Mouse (Mus musculus): Measurements from ENCODE around the gene Vkorc1l1. TPM values are rescaled to one million over a fixed set of nuclear protein-coding genes. Genes with fewer than 3 reads are reported as not detected.

The Vkorc1l1 gene
- total and polyA plus RNA-seq, 3 experiments: 21.6 to 122 (median 90.2) TPM

GRCm38 (mm10) chr5:130015104-130015503 lies 73.3 kb downstream of the Vkorc1l1 start:
- no peak for ATAC-seq (ENCODE audit: extremely low read depth, insufficient number of reproducible peaks, low FRiP score, poor library complexity, severe bottlenecking)
- no peaks in the 10 kb centered on the region; the same call in 1 of the 2 replicates for H3K27me3 ChIP-seq (ENCODE audit: insufficient read depth, low read length)
- peaks cover 93% of the 10 kb centered on the region for H3K36me3 ChIP-seq (replicated peaks)
- H3K4me3 ChIP-seq (ENCODE audit: low read depth, low read length): no peak overlapping the region
- peaks cover 9% of the 10 kb centered on the region for H3K4me1 ChIP-seq (ENCODE audit: insufficient read depth, low read depth, low read length)
- TF ChIP-seq GATA2 (IDR thresholded peaks at IDR 0.05; ENCODE audit: borderline replicate concordance, low read depth, low read length): no peak
- TF ChIP-seq CTCF (IDR thresholded peaks at IDR 0.05; ENCODE audit: low read depth, low read length): 0 out of 2 replicates have a peak, but pooled peaks have one; percentile 15
- peaks cover 11% of the 10 kb centered on the region for H3K9me3 ChIP-seq (replicated peaks)
- no peak for DNase-seq (ENCODE audit: low spot score)

DNA sequence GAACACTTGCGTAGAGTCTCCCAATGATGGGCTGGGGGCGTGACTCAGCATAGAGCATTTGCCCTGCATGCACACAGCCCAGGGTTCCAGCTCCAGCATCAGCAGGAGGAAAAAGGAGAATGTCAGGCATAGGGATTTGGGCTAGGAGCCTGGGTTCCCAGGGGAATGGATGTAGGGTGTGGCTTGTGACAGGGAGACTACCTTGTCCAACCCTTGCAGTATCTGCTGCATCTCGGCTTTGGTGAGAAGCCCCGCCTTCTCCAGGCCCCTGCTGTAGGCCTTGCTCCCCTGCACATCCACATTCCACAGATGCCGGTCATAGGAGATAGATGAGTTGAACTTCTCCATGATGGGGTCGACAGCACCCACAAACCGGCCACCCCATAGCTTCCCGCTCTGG lies 77.7 kb downstream of the Vkorc1l1 start:
- DNase-seq (ENCODE audit: low spot score) (no peak), ATAC-seq (ENCODE audit: extremely low read depth, insufficient number of reproducible peaks, low FRiP score, poor library complexity, severe bottlenecking) (no peak)
- peaks cover 71% of the 10 kb centered on the region for H3K36me3 ChIP-seq (replicated peaks)
- no peaks in the 10 kb centered on the region for H3K9me3 ChIP-seq (replicated peaks)
- no peak overlapping the region for H3K4me3 ChIP-seq (ENCODE audit: low read depth, low read length)
- peaks cover 25% of the 10 kb centered on the region for H3K4me1 ChIP-seq (ENCODE audit: insufficient read depth, low read depth, low read length)
- no peak for TF ChIP-seq GATA2 (IDR thresholded peaks at IDR 0.05; ENCODE audit: borderline replicate concordance, low read depth, low read length)
- no peak for TF ChIP-seq CTCF (IDR thresholded peaks at IDR 0.05; ENCODE audit: low read depth, low read length)
- TF ChIP-seq TAL1 (conservative IDR thresholded peaks at IDR 0.05; ENCODE audit: low read depth, low read length): no peak
- TF ChIP-seq GATA1 (IDR thresholded peaks at IDR 0.05; ENCODE audit: borderline replicate concordance, low read length): no peak
- no peak for TF ChIP-seq POLR2AphosphoS5 (IDR thresholded peaks at IDR 0.05; ENCODE audit: insufficient replicate concordance, low read depth, low read length)
- H3K27me3 ChIP-seq (ENCODE audit: insufficient read depth, low read length): no peaks in the 10 kb centered on the region; the same call in 1 of the 2 replicates

DNA sequence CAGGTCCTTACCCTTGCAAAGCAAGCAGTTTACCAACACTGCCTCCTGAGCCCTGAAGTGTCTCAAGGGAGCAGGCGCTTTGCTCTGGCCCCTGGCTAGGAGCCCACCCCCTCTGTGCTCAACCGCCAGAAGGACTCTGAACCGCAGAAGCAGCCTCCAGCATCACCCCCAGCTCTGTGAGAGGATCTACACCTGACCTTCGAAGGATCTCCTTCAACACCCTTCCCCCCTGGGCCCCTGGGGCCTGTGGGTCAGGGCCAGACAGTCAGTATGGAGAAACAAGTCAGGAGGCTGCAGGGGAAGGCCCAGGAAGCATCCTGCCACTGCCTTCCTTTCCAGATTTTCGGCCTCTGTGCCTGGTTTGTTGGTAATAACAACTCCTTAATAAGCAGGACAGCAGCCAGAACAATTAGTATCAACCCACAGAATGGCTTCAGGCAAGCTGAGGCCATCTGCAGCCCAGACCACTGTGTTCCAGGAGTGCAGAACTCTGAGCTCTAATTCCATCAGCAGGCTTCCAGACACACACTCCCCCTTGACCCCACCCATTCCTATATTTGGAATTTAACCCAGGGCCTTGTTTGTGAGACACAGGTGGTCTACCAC lies 79.7 kb downstream of the Vkorc1l1 start:
- DNase-seq (ENCODE audit: low spot score) (no peak), ATAC-seq (ENCODE audit: extremely low read depth, insufficient number of reproducible peaks, low FRiP score, poor library complexity, severe bottlenecking) (no peak)
- Histone ChIP-seq H3K36me3 (replicated peaks) (peaks cover 52% of the 10 kb centered on the region), H3K4me1 (ENCODE audit: insufficient read depth, low read depth, low read length) (peaks cover 35% of the 10 kb centered on the region), H3K4me3 (ENCODE audit: low read depth, low read length) (no peak overlapping the region), H3K27me3 (ENCODE audit: insufficient read depth, low read length) (no peaks in the 10 kb centered on the region; the same call in 1 of the 2 replicates), H3K9me3 (replicated peaks) (no peaks in the 10 kb centered on the region)
- TF ChIP-seq CTCF (IDR thresholded peaks at IDR 0.05; ENCODE audit: low read depth, low read length) (no peak), GATA1 (IDR thresholded peaks at IDR 0.05; ENCODE audit: borderline replicate concordance, low read length) (no peak), POLR2AphosphoS5 (IDR thresholded peaks at IDR 0.05; ENCODE audit: insufficient replicate concordance, low read depth, low read length) (no peak), GATA2 (IDR thresholded peaks at IDR 0.05; ENCODE audit: borderline replicate concordance, low read depth, low read length) (no peak), TAL1 (conservative IDR thresholded peaks at IDR 0.05; ENCODE audit: low read depth, low read length) (no peak)

GRCm38 (mm10) chr5:130022366-130022765 lies 80.6 kb downstream of the Vkorc1l1 start:
- ATAC-seq (ENCODE audit: extremely low read depth, insufficient number of reproducible peaks, low FRiP score, poor library complexity, severe bottlenecking): no peak
- Histone ChIP-seq H3K27me3 (ENCODE audit: insufficient read depth, low read length) (no peaks in the 10 kb centered on the region; the same call in 1 of the 2 replicates), H3K36me3 (replicated peaks) (peaks cover 46% of the 10 kb centered on the region), H3K4me3 (ENCODE audit: low read depth, low read length) (no peak overlapping the region), H3K4me1 (ENCODE audit: insufficient read depth, low read depth, low read length) (peaks cover 35% of the 10 kb centered on the region), H3K9me3 (replicated peaks) (no peaks in the 10 kb centered on the region)
- TF ChIP-seq TAL1 (conservative IDR thresholded peaks at IDR 0.05; ENCODE audit: low read depth, low read length) (no peak), GATA1 (IDR thresholded peaks at IDR 0.05; ENCODE audit: borderline replicate concordance, low read length) (no peak), CTCF (IDR thresholded peaks at IDR 0.05; ENCODE audit: low read depth, low read length) (no peak), GATA2 (IDR thresholded peaks at IDR 0.05; ENCODE audit: borderline replicate concordance, low read depth, low read length) (no peak), POLR2AphosphoS5 (IDR thresholded peaks at IDR 0.05; ENCODE audit: insufficient replicate concordance, low read depth, low read length) (no peak)
- no peak for DNase-seq (ENCODE audit: low spot score)

DNA sequence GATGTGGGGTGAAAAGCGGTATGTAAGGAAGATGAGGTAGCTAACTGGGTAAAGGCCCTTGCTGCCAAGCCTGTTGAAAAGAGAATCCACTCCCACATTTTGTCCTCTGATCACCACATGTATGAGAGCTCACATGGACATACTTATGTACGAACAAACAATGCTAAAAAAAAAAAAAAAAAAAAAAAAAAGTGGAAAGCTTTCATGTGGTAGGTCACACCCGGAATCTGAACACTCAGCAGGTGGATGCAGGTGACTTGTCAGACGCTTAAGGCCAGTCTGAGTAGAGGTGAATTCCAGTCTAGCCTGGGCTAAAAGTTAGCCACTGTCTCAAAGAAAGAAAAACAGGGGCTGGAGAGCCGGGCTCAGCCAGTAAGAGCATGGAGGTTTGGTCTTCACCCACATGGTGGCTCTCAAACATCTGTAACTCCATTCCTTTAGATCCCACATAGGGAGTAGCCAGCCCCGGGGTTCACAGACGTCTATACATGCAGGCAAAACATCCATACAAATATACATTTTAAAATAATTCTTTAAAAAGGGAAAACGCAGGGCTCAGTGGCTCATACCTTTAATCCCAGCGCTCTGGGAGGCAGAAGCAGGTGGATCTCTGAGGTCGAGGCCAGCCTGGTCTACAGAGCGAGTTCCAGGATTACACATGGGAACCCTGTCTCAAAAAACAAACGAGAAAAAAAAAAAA lies 81.4 kb downstream of the Vkorc1l1 start:
- no peak for ATAC-seq (ENCODE audit: extremely low read depth, insufficient number of reproducible peaks, low FRiP score, poor library complexity, severe bottlenecking)
- no peak for TF ChIP-seq POLR2AphosphoS5 (IDR thresholded peaks at IDR 0.05; ENCODE audit: insufficient replicate concordance, low read depth, low read length)
- TF ChIP-seq CTCF (IDR thresholded peaks at IDR 0.05; ENCODE audit: low read depth, low read length): no peak
- TF ChIP-seq GATA2 (IDR thresholded peaks at IDR 0.05; ENCODE audit: borderline replicate concordance, low read depth, low read length): no peak
- TF ChIP-seq GATA1 (IDR thresholded peaks at IDR 0.05; ENCODE audit: borderline replicate concordance, low read length): no peak
- TF ChIP-seq TAL1 (conservative IDR thresholded peaks at IDR 0.05; ENCODE audit: low read depth, low read length): no peak
- no peak for DNase-seq (ENCODE audit: low spot score)
- H3K4me1 ChIP-seq (ENCODE audit: insufficient read depth, low read depth, low read length): peaks cover 38% of the 10 kb centered on the region
- no peaks in the 10 kb centered on the region; the same call in 1 of the 2 replicates for H3K27me3 ChIP-seq (ENCODE audit: insufficient read depth, low read length)
- no peaks in the 10 kb centered on the region for H3K9me3 ChIP-seq (replicated peaks)
- peak overlapping the region; percentile 84; the same call in 1 of the 2 replicates for H3K4me3 ChIP-seq (ENCODE audit: low read depth, low read length)
- peaks cover 38% of the 10 kb centered on the region for H3K36me3 ChIP-seq (replicated peaks)

DNA sequence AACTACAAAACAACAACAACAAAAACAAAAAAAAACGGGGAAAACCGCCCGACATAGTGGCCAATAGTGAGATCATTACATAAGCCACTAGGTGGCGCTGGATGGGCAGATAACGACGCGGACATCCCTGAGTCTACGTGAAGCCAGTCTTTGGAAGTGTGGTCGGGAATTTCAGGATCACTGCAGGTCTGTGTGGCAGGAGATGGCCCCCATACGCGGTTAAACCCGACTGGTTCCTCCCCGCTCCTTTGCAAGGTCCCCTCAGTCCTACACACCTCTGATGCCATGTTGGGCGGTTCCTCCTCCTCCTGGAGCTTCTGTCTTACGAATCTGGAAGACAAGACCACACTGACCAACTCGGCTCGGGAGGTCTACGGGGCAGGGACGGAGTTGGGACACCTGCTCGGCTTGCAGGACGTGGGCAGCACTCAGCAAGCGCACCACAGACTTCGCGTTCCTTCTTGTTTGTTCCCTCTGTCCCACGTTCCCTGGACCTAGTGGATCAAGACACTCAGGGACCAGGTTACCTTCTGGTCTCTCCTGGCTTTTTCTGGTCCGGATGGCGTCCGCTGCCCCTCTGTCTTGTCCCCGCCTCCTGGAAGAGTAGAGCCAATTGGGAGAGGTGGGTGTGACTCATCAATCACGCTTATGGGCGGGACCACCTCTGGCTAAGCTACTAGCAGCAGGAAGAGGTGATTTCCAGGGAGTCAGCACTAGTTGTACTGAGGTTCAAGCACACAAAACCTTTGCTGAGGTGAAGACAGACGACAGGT lies 82.2 kb downstream of the Vkorc1l1 start:
- Histone ChIP-seq H3K27me3 (ENCODE audit: insufficient read depth, low read length) (no peaks in the 10 kb centered on the region), H3K4me1 (ENCODE audit: insufficient read depth, low read depth, low read length) (peaks cover 41% of the 10 kb centered on the region), H3K9me3 (replicated peaks) (no peaks in the 10 kb centered on the region), H3K4me3 (ENCODE audit: low read depth, low read length) (peak overlapping the region; percentile 84), H3K36me3 (replicated peaks) (peaks cover 30% of the 10 kb centered on the region)
- no peak for TF ChIP-seq POLR2AphosphoS5 (IDR thresholded peaks at IDR 0.05; ENCODE audit: insufficient replicate concordance, low read depth, low read length)
- peak; percentile 73 for TF ChIP-seq CTCF (IDR thresholded peaks at IDR 0.05; ENCODE audit: low read depth, low read length)
- peak; percentile 96 for DNase-seq (ENCODE audit: low spot score)
- peak; percentile 97 for ATAC-seq (ENCODE audit: extremely low read depth, insufficient number of reproducible peaks, low FRiP score, poor library complexity, severe bottlenecking)

All from G1E (cell line).